11 mouse cellular contexts compared by ENCODE assay signal in genomic region chr7:62225184-62225583, GRCm38 (mm10).
DNase-seq lines count a peak whose midpoint lies in the region; ATAC-seq and TF ChIP-seq lines count a peak whose summit lies in the region.
"Had no signal": no experiment of that assay in that cellular context is flagged by ENCODE, and none has a peak within 500 bp of the region (broad histone marks: within the 10 kb centered on the region; RNA-seq: fewer than 3 reads in every experiment).

No protein-coding gene starts in this region.

- H3K36me3 ChIP-seq in embryonic facial prominence, embryonic 12.5 days = no peaks in the 10 kb centered on the region
- H3K36me3 ChIP-seq in kidney, embryonic 16.5 days (ENCODE audit: insufficient read depth, low read length) = no peaks in the 10 kb centered on the region
- H3K36me3 ChIP-seq: kidney, embryonic 15.5 days had no signal

- DNase-seq in testis, postnatal 14 days (ENCODE audit: low spot score) = peak; percentile 20
- DNase-seq in testis, postnatal 10 days (ENCODE audit: low spot score) = no peak
- peak; percentile 34 for DNase-seq in mesoderm, embryonic 11.5 days (ENCODE audit: low read depth, low spot score)
- peak; percentile 51 for DNase-seq in retina, postnatal 1 day
- DNase-seq in spleen, postnatal 14 days (ENCODE audit: low spot score in 2 of 2) = no peak
- no peak for DNase-seq in layer of hippocampus, adult 2 months (ENCODE audit: low spot score in 2 of 2)

- 0 out of 2 replicates have a peak overlapping the region, but pooled peaks have one; percentile 13 for H3K4me3 ChIP-seq in embryonic facial prominence, embryonic 12.5 days
- H3K4me3 ChIP-seq in kidney, embryonic 16.5 days (ENCODE audit: low read length) = no peak overlapping the region
- no peak overlapping the region for H3K4me3 ChIP-seq in layer of hippocampus, adult 2 months
- H3K4me3 ChIP-seq: kidney, embryonic 15.5 days had no signal

- TF ChIP-seq CTCF in layer of hippocampus, adult 2 months (conservative IDR thresholded peaks at IDR 0.05) = no peak

- WGBS in embryonic facial prominence, embryonic 12.5 days = 30% methylated on average over 4 of the region's 4 CpGs
- WGBS in kidney, embryonic 16.5 days = 32% methylated on average over 4 of the region's 4 CpGs

- no peak for ATAC-seq in embryonic facial prominence, embryonic 12.5 days (ENCODE audit: insufficient number of reproducible peaks, insufficient read depth, low FRiP score, low TSS enrichment)
- no peak for ATAC-seq in kidney, embryonic 16.5 days (ENCODE audit: low FRiP score, low TSS enrichment)

- H3K9ac ChIP-seq in embryonic facial prominence, embryonic 12.5 days = no peak overlapping the region
- H3K9ac ChIP-seq in kidney, embryonic 16.5 days (replicated peaks; ENCODE audit: low read length) = no peak overlapping the region
- H3K9ac ChIP-seq: kidney, embryonic 15.5 days had no signal

- no peaks in the 10 kb centered on the region for H3K9me3 ChIP-seq in embryonic facial prominence, embryonic 12.5 days
- peaks cover 2% of the 10 kb centered on the region for H3K9me3 ChIP-seq in kidney, embryonic 16.5 days (ENCODE audit: low read length)
- H3K9me3 ChIP-seq: kidney, embryonic 15.5 days had no signal

- no peak overlapping the region for H3K27ac ChIP-seq in embryonic facial prominence, embryonic 12.5 days
- no peak overlapping the region for H3K27ac ChIP-seq in kidney, embryonic 16.5 days (ENCODE audit: low read length)
- no peak overlapping the region for H3K27ac ChIP-seq in layer of hippocampus, adult 2 months
- H3K27ac ChIP-seq: kidney, embryonic 15.5 days; stomach, postnatal 0 days had no signal

- H3K4me1 ChIP-seq in embryonic facial prominence, embryonic 12.5 days = no peaks in the 10 kb centered on the region
- no peaks in the 10 kb centered on the region for H3K4me1 ChIP-seq in kidney, embryonic 16.5 days (ENCODE audit: insufficient read depth, low read length)
- H3K4me1 ChIP-seq: kidney, embryonic 15.5 days had no signal

- peak overlapping the region; percentile 32 for H3K4me2 ChIP-seq in embryonic facial prominence, embryonic 12.5 days (replicated peaks)
- H3K4me2 ChIP-seq in kidney, embryonic 16.5 days (replicated peaks; ENCODE audit: low read depth, low read length) = no peak overlapping the region
- H3K4me2 ChIP-seq: kidney, embryonic 15.5 days; liver, embryonic 11.5 days had no signal

- H3K27me3 ChIP-seq in embryonic facial prominence, embryonic 12.5 days = no peaks in the 10 kb centered on the region
- no peaks in the 10 kb centered on the region for H3K27me3 ChIP-seq in kidney, embryonic 16.5 days (ENCODE audit: insufficient read depth, low read length)
- H3K27me3 ChIP-seq: kidney, embryonic 15.5 days had no signal

Comparison
In these comparisons a context has a peak if more than half of its experiments do, and no peak if none do; other contexts are left out.
1. DNase-seq: peak in testis, postnatal 14 days (single experiment), mesoderm, embryonic 11.5 days (single experiment) and retina, postnatal 1 day (single experiment); none in testis, postnatal 10 days (single experiment), spleen, postnatal 14 days (0 of 2) and layer of hippocampus, adult 2 months (0 of 2).